Mouse (Mus musculus): ENCODE data around the gene Serpinb9f.
"Not testable (repeated sequence)": the region's sequence is repeated elsewhere in the genome, so short reads cannot be mapped to it uniquely, and the experiment has no call there.

Gene Serpinb9f

GRCm38 (mm10) chr13:33323777-33324176, at the start of gene Serpinb9f:
Serpinb9f (plus strand) TSS chr13:33324077.
- not testable (repeated sequence) for DNase-seq (ENCODE audit: low read depth in 1 of 2, low spot score in 2 of 2)

- DNase-seq (ENCODE audit: low read depth in 1 of 2, low spot score in 2 of 2): not testable (repeated sequence)
These were observed 15.2 kb upstream of the Serpinb9f start for GRCm38 (mm10) chr13:33308631-33309030.

- DNase-seq (ENCODE audit: low read depth in 1 of 2, low spot score in 2 of 2): not testable (repeated sequence)
These were observed 32.8 kb downstream of the Serpinb9f start for GRCm38 (mm10) chr13:33356666-33357065.
